Mouse (Mus musculus): ENCODE measurements around the gene Polr2e. TPM values are rescaled to one million over a fixed set of nuclear protein-coding genes. Genes with fewer than 3 reads are reported as not detected.

Polr2e gene
- total and polyA plus RNA-seq, 3 experiments, result 105 to 194 (median 127) TPM

- H3K9me3 ChIP-seq (replicated peaks; ENCODE audit: low read length), result no peaks in the 10 kb centered on the region
- DNase-seq (ENCODE audit: extremely low read depth), result no peak
- dilution Hi-C loops (cut with MboI; ENCODE audit: extremely low pct_ligation_motif_present, extremely low pct_unique_long_range_greater_than_20kb, low sequenced_read_pairs) (no loop called here), in situ Hi-C loops (cut with MboI; ENCODE audit: low pct_ligation_motif_present, low pct_unique_long_range_greater_than_20kb, low sequenced_read_pairs) (no loop called here)
- H3K27ac ChIP-seq (ENCODE audit: insufficient read depth, low read depth), result no peak overlapping the region
- peaks cover 16 to 58% of the 10 kb centered on the region in 2 experiments for H3K4me1 ChIP-seq (ENCODE audit: control insufficient read depth in 1 of 2, insufficient read depth in 2 of 2)
- H3K4me3 ChIP-seq (replicated peaks in 1 of 3; ENCODE audit: low read depth in 2 of 3, low read length in 2 of 3, poor library complexity in 1 of 3), result no peak overlapping the region
- no peak overlapping the region for H3K4me2 ChIP-seq (ENCODE audit: insufficient read depth, low read depth, poor library complexity, severe bottlenecking)
- no peak for TF ChIP-seq TBP (conservative IDR thresholded peaks at IDR 0.05; ENCODE audit: low read depth, low read length)
- TF ChIP-seq GABPA (IDR thresholded peaks at IDR 0.05; ENCODE audit: insufficient replicate concordance, low read depth, low read length), result no peak
- no peak for TF ChIP-seq MYC (IDR thresholded peaks at IDR 0.05; ENCODE audit: low read depth, low read length)
- TF ChIP-seq MXI1 (IDR thresholded peaks at IDR 0.05; ENCODE audit: low read depth, low read length), result no peak
- TF ChIP-seq EP300 (IDR thresholded peaks at IDR 0.05; ENCODE audit: low read length), result no peak
- TF ChIP-seq UBTF (IDR thresholded peaks at IDR 0.05; ENCODE audit: low read depth, low read length), result no peak
- TF ChIP-seq ZC3H11A (IDR thresholded peaks at IDR 0.05; ENCODE audit: low read depth, low read length), result no peak
- TF ChIP-seq JUND (conservative IDR thresholded peaks at IDR 0.05; ENCODE audit: low read depth, low read length), result no peak
- TF ChIP-seq ZKSCAN1 (IDR thresholded peaks at IDR 0.05; ENCODE audit: borderline replicate concordance, low read depth, low read length), result no peak
- TF ChIP-seq ETS1 (conservative IDR thresholded peaks at IDR 0.05; ENCODE audit: low read depth, low read length), result no peak
- TF ChIP-seq USF1 (IDR thresholded peaks at IDR 0.05; ENCODE audit: low read depth, low read length), result no peak
- TF ChIP-seq SIN3A (IDR thresholded peaks at IDR 0.05; ENCODE audit: low read length), result no peak
- TF ChIP-seq ZNF384 (IDR thresholded peaks at IDR 0.05; ENCODE audit: low read depth, low read length), result no peak
- H3K9ac ChIP-seq (ENCODE audit: insufficient read depth, low read depth), result no peak overlapping the region
- H3K79me2 ChIP-seq (replicated peaks; ENCODE audit: control insufficient read depth, extremely low read depth, insufficient read depth, poor library complexity, severe bottlenecking), result no peaks in the 10 kb centered on the region
- no peaks in the 10 kb centered on the region for H3K36me3 ChIP-seq (replicated peaks in 1 of 2; ENCODE audit: control insufficient read depth in 1 of 2, insufficient read depth in 1 of 2, low read length in 1 of 2)
- H3K27me3 ChIP-seq (replicated peaks), result no peaks in the 10 kb centered on the region
Measured at GRCm38 (mm10) chr10:80048396-80048795, 8.8 kb upstream of the Polr2e start.

- no peaks in the 10 kb centered on the region for H3K9me3 ChIP-seq (replicated peaks; ENCODE audit: low read length)
- H3K36me3 ChIP-seq (replicated peaks in 1 of 2; ENCODE audit: control insufficient read depth in 1 of 2, insufficient read depth in 1 of 2, low read length in 1 of 2), result no peaks in the 10 kb centered on the region
- no peaks in the 10 kb centered on the region for H3K79me2 ChIP-seq (replicated peaks; ENCODE audit: control insufficient read depth, extremely low read depth, insufficient read depth, poor library complexity, severe bottlenecking)
- TF ChIP-seq CHD2 (IDR thresholded peaks at IDR 0.05; ENCODE audit: low read length) (no peak), SMC3 (IDR thresholded peaks at IDR 0.05; ENCODE audit: low read depth, low read length) (no peak), USF2 (conservative IDR thresholded peaks at IDR 0.05; ENCODE audit: low read depth, low read length) (no peak), NRF1 (IDR thresholded peaks at IDR 0.05; ENCODE audit: low read depth, low read length) (no peak)
- no peak within 1 kb of the TSS for H3K4me3 ChIP-seq (replicated peaks in 1 of 3; ENCODE audit: low read depth in 2 of 3, low read length in 2 of 3, poor library complexity in 1 of 3)
- no peak within 1 kb of the TSS for H3K4me2 ChIP-seq (ENCODE audit: insufficient read depth, low read depth, poor library complexity, severe bottlenecking)
- in situ Hi-C loops (cut with MboI; ENCODE audit: low pct_ligation_motif_present, low pct_unique_long_range_greater_than_20kb, low sequenced_read_pairs), result no loop called here
- H3K9ac ChIP-seq (ENCODE audit: insufficient read depth, low read depth), result no peak within 1 kb of the TSS
- peaks cover 9 to 48% of the 10 kb centered on the region in 2 experiments for H3K4me1 ChIP-seq (ENCODE audit: control insufficient read depth in 1 of 2, insufficient read depth in 2 of 2)
- dilution Hi-C loops (cut with MboI; ENCODE audit: extremely low pct_ligation_motif_present, extremely low pct_unique_long_range_greater_than_20kb, low sequenced_read_pairs), result no loop called here
- no peaks in the 10 kb centered on the region for H3K27me3 ChIP-seq (replicated peaks)
- no peak within 1 kb of the TSS for H3K27ac ChIP-seq (ENCODE audit: insufficient read depth, low read depth)
- no peak for DNase-seq (ENCODE audit: extremely low read depth)
Measured at GRCm38 (mm10) chr10:80047041-80047565, 7.5 kb upstream of the Polr2e start, which contains the start of gene Gpx4. TSS of gene Gpx4 (plus strand) at chr10:80047166.
